Mouse (Mus musculus): ENCODE measurements at regions not wholly inside any gene's neighbourhood (a gene's known extent, or its start where the extent isn't known, plus 50 kb on each side); places are given as distances from the start of the nearest gene placed in this dataset.

DNA sequence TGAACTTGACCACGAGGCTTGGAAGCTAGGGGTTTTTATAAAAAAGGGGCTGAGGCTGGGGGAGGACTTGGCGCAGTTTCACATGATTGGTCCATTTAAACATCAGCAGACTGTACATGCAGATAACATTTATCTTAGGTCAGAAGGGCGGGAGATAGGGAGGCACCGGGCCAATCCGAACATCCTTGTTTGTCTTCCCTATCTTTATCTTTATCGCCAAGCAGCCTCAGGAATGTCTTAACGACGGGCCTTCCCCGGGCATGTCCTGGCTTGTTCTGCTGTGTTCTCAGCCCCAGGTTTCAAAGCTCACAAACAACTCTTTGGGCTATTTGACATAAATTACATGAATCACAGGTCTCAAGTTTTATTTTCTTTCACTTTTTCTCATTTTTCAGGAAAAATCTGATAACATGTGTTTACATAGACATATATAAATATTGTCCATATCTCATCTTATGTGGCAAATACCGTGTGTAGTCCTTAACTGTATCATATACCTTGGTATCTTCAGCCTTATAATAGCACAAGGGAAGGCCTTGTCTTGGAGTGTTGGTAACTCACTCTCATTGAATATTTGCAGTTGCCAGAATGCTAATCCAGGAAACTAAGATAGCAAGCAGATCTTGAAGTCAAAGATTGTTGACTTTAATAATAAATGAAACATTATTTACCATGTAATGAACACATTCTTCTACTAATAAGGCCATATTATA lies 931.0 kb downstream of the A830018L16Rik start:
- Histone ChIP-seq H3K4me3 (no peak overlapping the region), H3K9me3 (no peaks in the 10 kb centered on the region), H3K27ac (no peak overlapping the region), H3K27me3 (no peaks in the 10 kb centered on the region), H3K4me1 (no peaks in the 10 kb centered on the region), H3K36me3 (no peaks in the 10 kb centered on the region), H3K4me2 (replicated peaks) (no peak overlapping the region), H3K9ac (no peak overlapping the region)
- WGBS = 91% methylated on average over 10 of the region's 10 CpGs
- ATAC-seq (ENCODE audit: insufficient number of reproducible peaks, insufficient read depth, low FRiP score, low TSS enrichment) = no peak

DNA sequence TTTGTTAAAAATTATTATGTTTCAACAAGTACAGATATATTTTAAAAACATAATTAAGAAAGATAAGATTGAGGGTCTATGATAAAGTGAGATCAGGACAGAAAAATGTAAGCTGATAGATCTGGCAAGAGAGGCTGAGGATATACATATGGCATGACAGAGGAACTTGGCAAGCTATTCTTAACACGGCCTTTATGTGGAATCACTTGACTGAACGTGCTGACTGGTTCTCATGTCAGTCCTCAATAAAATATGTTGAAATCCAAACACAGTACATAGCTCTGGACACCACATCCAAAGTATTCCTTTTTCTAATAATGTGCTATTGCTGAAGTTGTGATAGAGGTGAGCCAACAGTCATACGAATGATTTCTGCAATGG lies 931.5 kb downstream of the A830018L16Rik start:
- no peak for ATAC-seq (ENCODE audit: insufficient number of reproducible peaks, insufficient read depth, low FRiP score, low TSS enrichment)
- Histone ChIP-seq H3K9ac (no peak overlapping the region), H3K36me3 (no peaks in the 10 kb centered on the region), H3K9me3 (no peaks in the 10 kb centered on the region), H3K4me2 (replicated peaks) (no peak overlapping the region), H3K27me3 (no peaks in the 10 kb centered on the region), H3K4me3 (no peak overlapping the region), H3K4me1 (no peaks in the 10 kb centered on the region), H3K27ac (no peak overlapping the region)
- WGBS = 90% methylated on average over 3 of the region's 3 CpGs

DNA sequence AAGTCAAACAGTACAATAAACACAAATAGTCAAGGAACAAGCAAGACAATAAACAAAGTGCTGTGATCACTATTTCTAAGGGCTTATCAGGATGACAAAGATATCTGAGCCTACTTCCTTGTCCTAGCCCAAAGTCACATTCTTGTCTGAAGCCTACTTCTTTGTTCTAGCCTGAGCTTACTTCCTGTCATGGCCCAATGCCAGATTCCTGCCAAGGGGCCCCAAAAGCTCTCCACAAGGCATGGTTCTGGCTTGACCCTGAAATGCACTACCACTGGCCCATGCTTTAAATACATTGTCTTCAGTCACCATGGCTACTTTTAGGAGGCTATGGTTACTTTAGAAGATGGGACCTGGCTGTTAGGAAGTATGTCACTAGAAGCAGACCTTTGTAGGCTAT lies 940.6 kb downstream of the A830018L16Rik start:
- H3K4me1 ChIP-seq = no peaks in the 10 kb centered on the region
- H3K27ac ChIP-seq = no peak overlapping the region
- H3K27me3 ChIP-seq = no peaks in the 10 kb centered on the region
- H3K36me3 ChIP-seq = no peaks in the 10 kb centered on the region
- no peaks in the 10 kb centered on the region for H3K9me3 ChIP-seq
- no peak overlapping the region for H3K4me3 ChIP-seq
- H3K9ac ChIP-seq = no peak overlapping the region
- ATAC-seq (ENCODE audit: insufficient number of reproducible peaks, insufficient read depth, low FRiP score, low TSS enrichment) = no peak
- no peak overlapping the region for H3K4me2 ChIP-seq (replicated peaks)

DNA sequence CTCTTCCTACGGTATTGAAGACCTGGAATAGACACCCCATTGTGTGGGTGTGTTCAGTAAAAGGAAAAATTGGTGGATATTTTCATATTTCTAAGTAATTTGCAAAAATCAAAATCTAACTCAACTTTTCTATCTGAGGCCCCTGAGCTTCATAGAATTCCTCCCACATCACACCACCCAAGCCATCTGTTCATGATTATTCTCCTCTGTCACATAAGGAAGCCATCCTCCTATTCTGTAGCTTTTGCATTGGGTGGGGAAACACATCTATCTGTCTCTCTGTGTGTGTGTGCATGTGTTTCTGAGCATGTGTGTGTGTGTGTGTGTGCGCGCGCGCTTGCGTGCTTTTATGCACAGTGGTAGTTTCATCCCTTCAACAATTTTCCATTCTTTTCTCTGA lies 954.0 kb downstream of the A830018L16Rik start:
- WGBS = 87% methylated on average over 6 of the region's 6 CpGs
- no peak overlapping the region for H3K4me2 ChIP-seq (replicated peaks)
- no peaks in the 10 kb centered on the region for H3K36me3 ChIP-seq
- no peak for ATAC-seq (ENCODE audit: insufficient number of reproducible peaks, insufficient read depth, low FRiP score, low TSS enrichment)
- H3K9me3 ChIP-seq = 0 out of 2 replicates have a peak, but pooled peaks cover 3% of the 10 kb centered on the region
- no peak overlapping the region for H3K27ac ChIP-seq
- no peaks in the 10 kb centered on the region for H3K27me3 ChIP-seq
- H3K9ac ChIP-seq = no peak overlapping the region
- no peaks in the 10 kb centered on the region for H3K4me1 ChIP-seq
- H3K4me3 ChIP-seq = no peak overlapping the region

DNA sequence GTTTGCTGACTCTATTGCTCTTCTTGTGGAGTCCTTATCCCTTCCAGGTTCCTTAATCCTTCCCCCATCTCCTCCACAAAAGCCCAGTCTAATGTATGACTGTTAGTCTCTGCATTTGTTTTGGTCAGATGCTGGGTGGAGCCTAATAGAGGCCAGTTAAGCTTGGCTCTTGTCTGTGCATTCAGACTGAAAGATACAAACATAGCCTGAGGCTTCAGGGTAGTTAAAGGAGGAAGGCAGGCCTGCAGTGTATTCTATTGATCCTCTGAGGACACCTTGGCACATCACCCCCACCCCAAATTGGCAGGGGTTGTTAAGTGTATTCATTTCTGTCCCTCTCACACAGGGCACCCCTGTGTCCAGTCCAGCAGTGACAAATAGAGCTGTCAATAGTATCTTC lies 959.1 kb downstream of the A830018L16Rik start:
- Histone ChIP-seq H3K4me3 (no peak overlapping the region), H3K9me3 (0 out of 2 replicates have a peak, but pooled peaks cover 3% of the 10 kb centered on the region), H3K4me1 (no peaks in the 10 kb centered on the region), H3K27me3 (no peaks in the 10 kb centered on the region), H3K27ac (no peak overlapping the region), H3K9ac (no peak overlapping the region), H3K36me3 (no peaks in the 10 kb centered on the region), H3K4me2 (replicated peaks) (no peak overlapping the region)
- ATAC-seq (ENCODE audit: insufficient number of reproducible peaks, insufficient read depth, low FRiP score, low TSS enrichment) = no peak

DNA sequence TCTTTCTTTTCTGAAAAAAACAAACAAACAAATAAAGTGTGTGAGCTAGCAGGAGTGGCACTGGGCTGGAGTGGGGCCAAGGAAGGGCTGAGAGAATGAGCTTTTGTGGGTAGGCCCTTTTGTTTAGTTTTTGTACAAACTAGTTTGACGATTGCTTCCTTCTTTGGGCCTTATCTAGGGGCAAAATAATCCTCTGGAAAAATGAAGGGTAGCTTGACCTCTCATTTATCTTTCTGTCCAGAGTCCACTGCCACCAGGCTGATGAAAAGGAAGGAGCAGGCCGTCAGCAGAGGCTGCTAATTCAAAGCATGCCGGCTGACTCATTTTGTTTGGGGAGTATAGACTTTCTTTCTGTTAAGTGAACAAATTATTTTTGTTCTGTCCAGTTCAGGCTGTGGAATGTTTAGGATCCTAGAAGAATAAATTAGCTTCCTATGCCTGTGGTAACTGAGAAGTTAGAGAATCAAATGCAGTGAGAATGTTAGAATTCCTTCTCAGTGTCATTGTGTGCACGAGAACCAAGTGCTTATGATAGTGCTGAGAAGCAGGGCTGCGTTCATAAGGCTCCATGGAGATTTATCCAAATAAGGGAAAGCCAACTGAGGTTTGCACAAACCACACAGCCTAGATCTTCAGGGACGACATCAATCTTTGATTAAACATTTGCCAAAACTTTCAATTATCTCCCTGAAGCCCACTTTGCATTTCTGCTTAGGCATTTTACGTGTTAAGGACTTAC lies 984.4 kb downstream of the A830018L16Rik start:
- WGBS = 15% methylated on average over 7 of the region's 7 CpGs
- no peak overlapping the region for H3K4me3 ChIP-seq
- H3K36me3 ChIP-seq = no peaks in the 10 kb centered on the region
- H3K27me3 ChIP-seq = no peaks in the 10 kb centered on the region
- no peaks in the 10 kb centered on the region for H3K9me3 ChIP-seq
- peak overlapping the region; percentile 63 for H3K27ac ChIP-seq
- no peak for ATAC-seq (ENCODE audit: insufficient number of reproducible peaks, insufficient read depth, low FRiP score, low TSS enrichment)
- no peak overlapping the region for H3K9ac ChIP-seq
- H3K4me2 ChIP-seq (replicated peaks) = no peak overlapping the region
- peaks cover 5% of the 10 kb centered on the region for H3K4me1 ChIP-seq

DNA sequence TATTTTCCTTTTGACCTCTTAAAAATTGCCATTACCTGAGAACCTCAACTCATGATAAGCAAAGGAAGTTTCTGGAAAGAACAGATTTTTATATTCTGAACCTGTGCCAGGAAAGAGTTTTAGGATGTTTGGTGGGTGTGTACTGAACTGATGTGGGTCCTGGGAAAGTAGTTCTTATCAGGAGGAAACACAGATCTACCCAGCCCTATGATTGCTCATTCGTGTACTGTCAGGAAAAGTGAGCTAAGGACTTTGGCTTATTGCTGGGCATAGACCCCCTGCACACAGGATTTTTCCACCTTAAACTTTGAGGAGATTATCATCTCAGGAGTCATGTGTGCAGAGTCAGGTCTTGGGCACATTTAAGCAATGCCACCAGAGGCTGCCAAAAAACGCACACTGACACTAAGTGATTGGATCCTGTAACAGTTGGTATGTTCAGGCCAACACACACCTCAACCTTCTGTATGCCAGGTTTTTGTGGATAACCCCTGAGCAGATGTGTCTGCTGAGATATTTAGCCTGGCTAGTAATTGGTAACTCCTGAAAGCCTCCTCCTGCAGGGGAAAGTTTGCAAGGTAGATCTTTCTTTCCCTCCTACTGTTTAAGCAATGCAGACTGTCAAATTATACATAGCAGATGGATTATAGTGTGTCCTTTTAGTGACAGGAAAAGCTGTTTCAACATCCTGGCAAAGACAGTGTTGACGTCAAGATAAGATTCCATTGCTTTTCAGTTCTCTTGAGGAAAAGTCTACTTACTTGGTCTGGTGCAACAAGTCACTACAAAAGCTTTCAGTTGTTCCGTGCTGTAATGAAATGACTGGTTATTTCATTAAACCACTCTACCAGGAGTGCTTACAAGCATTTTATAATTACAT lies 991.7 kb downstream of the A830018L16Rik start:
- no peak overlapping the region for H3K4me3 ChIP-seq
- H3K36me3 ChIP-seq = no peaks in the 10 kb centered on the region
- no peaks in the 10 kb centered on the region for H3K27me3 ChIP-seq
- H3K9ac ChIP-seq = no peak overlapping the region
- no peak overlapping the region for H3K4me2 ChIP-seq (replicated peaks)
- no peak for ATAC-seq (ENCODE audit: insufficient number of reproducible peaks, insufficient read depth, low FRiP score, low TSS enrichment)
- no peaks in the 10 kb centered on the region for H3K4me1 ChIP-seq
- WGBS = 74% methylated on average over 4 of the region's 4 CpGs
- no peak overlapping the region for H3K27ac ChIP-seq
- H3K9me3 ChIP-seq = no peaks in the 10 kb centered on the region

DNA sequence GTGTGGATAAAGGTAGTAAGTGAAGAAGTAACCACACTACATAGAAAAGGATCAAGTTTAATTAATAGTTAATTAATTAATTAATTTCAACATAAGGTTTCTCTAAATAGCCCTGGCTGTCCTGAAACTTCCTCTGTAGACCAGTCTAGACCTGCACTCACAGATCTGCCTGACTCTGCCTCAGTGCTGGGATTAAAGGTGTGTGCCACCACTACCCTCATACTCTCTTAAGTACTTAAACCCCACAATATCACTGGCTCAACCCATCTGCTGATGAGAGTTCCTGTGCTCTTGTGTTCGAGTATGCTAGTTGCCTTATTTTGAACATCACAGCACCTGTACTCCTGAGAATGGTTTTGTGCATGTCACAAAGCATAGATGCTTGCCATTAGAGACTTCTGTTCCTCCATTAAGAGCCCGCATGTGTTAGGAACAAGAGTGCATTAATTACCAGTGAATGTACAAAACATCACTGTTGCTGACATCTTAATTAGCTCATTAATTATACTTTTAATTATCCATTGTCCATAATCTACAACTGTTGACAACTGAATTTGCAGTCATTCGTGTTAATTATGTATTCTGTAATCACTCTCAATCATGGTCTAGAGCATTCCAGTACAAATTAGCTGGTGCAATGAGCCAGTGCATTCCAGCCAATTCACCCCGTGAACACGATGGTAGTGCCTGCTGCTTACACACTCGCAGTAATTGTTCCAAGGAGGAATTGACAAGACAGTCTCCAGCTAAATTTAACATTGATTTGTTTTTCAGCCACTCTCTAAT lies 996.0 kb downstream of the A830018L16Rik start:
- ATAC-seq (ENCODE audit: insufficient number of reproducible peaks, insufficient read depth, low FRiP score, low TSS enrichment) = no peak
- no peak overlapping the region for H3K4me3 ChIP-seq
- H3K4me2 ChIP-seq (replicated peaks) = no peak overlapping the region
- no peaks in the 10 kb centered on the region for H3K36me3 ChIP-seq
- H3K9ac ChIP-seq = no peak overlapping the region
- no peaks in the 10 kb centered on the region for H3K9me3 ChIP-seq
- H3K4me1 ChIP-seq = no peaks in the 10 kb centered on the region
- H3K27me3 ChIP-seq = no peaks in the 10 kb centered on the region
- WGBS = 65% methylated on average over 6 of the region's 6 CpGs
- no peak overlapping the region for H3K27ac ChIP-seq

DNA sequence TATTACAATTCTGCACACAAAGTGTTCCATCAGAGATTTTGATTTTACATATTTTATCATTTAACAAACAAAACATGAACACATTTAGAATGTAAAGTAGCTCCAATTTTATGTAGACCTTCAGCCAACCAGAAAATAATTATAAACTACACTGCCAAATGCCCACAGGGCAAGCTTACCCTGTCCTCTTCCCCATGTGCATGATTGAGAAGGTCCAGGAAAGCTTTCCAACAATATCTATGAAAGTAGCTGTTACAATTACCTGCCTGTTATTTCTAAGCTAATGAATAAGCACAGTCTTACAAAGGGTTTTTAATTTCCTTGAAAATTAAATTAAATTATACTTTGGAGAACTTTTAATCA lies 996.6 kb downstream of the A830018L16Rik start:
- H3K27ac ChIP-seq = no peak overlapping the region
- H3K9me3 ChIP-seq = no peaks in the 10 kb centered on the region
- no peak overlapping the region for H3K4me3 ChIP-seq
- no peaks in the 10 kb centered on the region for H3K36me3 ChIP-seq
- H3K4me1 ChIP-seq = no peaks in the 10 kb centered on the region
- no peak for ATAC-seq (ENCODE audit: insufficient number of reproducible peaks, insufficient read depth, low FRiP score, low TSS enrichment)
- H3K4me2 ChIP-seq (replicated peaks) = no peak overlapping the region
- no peak overlapping the region for H3K9ac ChIP-seq
- no peaks in the 10 kb centered on the region for H3K27me3 ChIP-seq

DNA sequence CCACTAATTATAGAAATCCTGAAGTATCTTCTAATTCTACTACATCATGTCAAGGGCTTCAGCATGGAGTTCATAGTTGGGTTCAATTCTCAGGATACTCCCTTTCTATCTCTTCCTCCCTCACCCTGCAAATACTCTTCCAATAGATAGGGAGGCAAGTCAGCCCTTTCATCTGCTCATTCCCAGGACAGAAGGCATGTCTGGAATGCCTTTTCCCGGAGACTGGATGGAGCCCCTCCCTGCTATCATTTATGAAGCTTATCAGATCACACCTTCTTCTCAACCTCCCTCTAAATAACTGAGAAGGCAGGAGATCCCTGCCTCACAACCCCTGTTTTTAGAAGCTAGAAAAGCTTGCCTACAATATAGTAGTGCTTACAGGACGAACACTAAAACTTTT lies 1010.6 kb downstream of the A830018L16Rik start:
- Histone ChIP-seq H3K4me3 (no peak overlapping the region), H3K9me3 (no peaks in the 10 kb centered on the region), H3K27ac (no peak overlapping the region), H3K9ac (no peak overlapping the region), H3K36me3 (no peaks in the 10 kb centered on the region), H3K27me3 (no peaks in the 10 kb centered on the region), H3K4me1 (no peaks in the 10 kb centered on the region), H3K4me2 (replicated peaks) (no peak overlapping the region)
- WGBS = 57% methylated on average over 2 of the region's 2 CpGs
- ATAC-seq (ENCODE audit: insufficient number of reproducible peaks, insufficient read depth, low FRiP score, low TSS enrichment) = no peak

DNA sequence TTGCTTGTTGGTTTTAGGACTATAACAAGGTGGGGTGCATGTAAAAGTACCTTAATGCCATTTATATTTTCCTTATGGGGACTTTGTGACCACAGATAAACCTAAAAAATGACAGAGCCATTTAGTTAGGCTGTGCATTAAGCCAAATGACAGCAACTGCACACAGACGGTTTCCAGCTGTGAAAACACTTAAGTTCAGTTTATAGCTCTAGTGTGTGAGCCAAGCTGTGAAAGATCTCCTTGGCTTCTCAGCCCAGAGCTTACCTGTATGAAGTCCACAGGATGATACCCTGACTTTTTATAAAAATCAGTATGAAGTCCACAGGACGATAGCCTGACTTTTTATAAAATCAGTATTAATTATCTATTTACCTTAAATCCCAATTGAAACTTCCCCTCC lies 1024.0 kb downstream of the A830018L16Rik start:
- 36% methylated on average over 2 of the region's 2 CpGs for WGBS
- Histone ChIP-seq H3K4me1 (0 out of 2 replicates have a peak, but pooled peaks cover 3% of the 10 kb centered on the region), H3K9me3 (no peaks in the 10 kb centered on the region), H3K9ac (no peak overlapping the region), H3K27me3 (no peaks in the 10 kb centered on the region), H3K4me3 (no peak overlapping the region), H3K27ac (no peak overlapping the region), H3K36me3 (no peaks in the 10 kb centered on the region), H3K4me2 (replicated peaks) (no peak overlapping the region)
- no peak for ATAC-seq (ENCODE audit: insufficient number of reproducible peaks, insufficient read depth, low FRiP score, low TSS enrichment)
